Mouse (Mus musculus) midbrain, embryonic 14.5 days (tissue): ENCODE measurements around the gene Epha4. TPM values are rescaled to one million over a fixed set of nuclear protein-coding genes. Genes with fewer than 3 reads are reported as not detected.
A peak's percentile ranks its signal among the peaks of the same experiment; 100 is the strongest.

Experiments
- ATAC-seq: fragments of 200-750 bp; cut with Nextera tagmentation; 2 replicates; pipeline ENCODE4 v1.8.0; 2017; ENCODE audit warnings: moderate number of reproducible peaks, moderate library complexity; ENCODE audit not compliant: low FRiP score, low TSS enrichment
- DNase-seq: peaks from one replicate; pipeline ENCODE4 v3.0.0-alpha.2; 2015
- H3K27ac ChIP-seq: fragments of 300-500 bp; sonication (generic); replicated peaks from 2 replicates; pipeline ENCODE4 v1.5.1; 2014; ENCODE audit warnings: mild to moderate bottlenecking, low read depth, low read length, moderate library complexity
- H3K27me3 ChIP-seq: fragments of 300-500 bp; sonication (generic); 2 replicates; pipeline ENCODE4 v1.6.1; 2014; ENCODE audit warnings: low read length, control low read depth, mixed read lengths; ENCODE audit not compliant: control insufficient read depth, insufficient read depth
- H3K36me3 ChIP-seq: fragments of 300-500 bp; sonication (generic); 2 replicates; pipeline ENCODE4 v1.6.1; 2014; ENCODE audit warnings: low read length, control low read depth; ENCODE audit not compliant: control insufficient read depth, insufficient read depth
- H3K4me1 ChIP-seq: fragments of 300-500 bp; sonication (generic); 2 replicates; pipeline ENCODE4 v1.6.1; 2014; ENCODE audit warnings: mild to moderate bottlenecking, antibody characterized with exemption, low read length, control low read depth; ENCODE audit not compliant: control insufficient read depth, insufficient read depth
- H3K4me2 ChIP-seq: fragments of 300-500 bp; sonication (generic); 2 replicates; pipeline ENCODE4 v1.6.1; 2014; ENCODE audit warnings: mild to moderate bottlenecking, low read length, moderate library complexity
- H3K4me3 ChIP-seq: fragments of 300-500 bp; sonication (generic); replicated peaks from 2 replicates; pipeline ENCODE4 v1.5.1; 2014; ENCODE audit warnings: low read depth, low read length
- H3K9ac ChIP-seq: fragments of 300-500 bp; sonication (generic); replicated peaks from 2 replicates; pipeline ENCODE4 v1.6.1; 2014; ENCODE audit warnings: mild to moderate bottlenecking, low read length, moderate library complexity
- H3K9me3 ChIP-seq: fragments of 300-500 bp; sonication (generic); 2 replicates; pipeline ENCODE4 v1.6.1; 2016; ENCODE audit warnings: low read length, control low read depth, mixed read lengths; ENCODE audit not compliant: control insufficient read depth
- WGBS: fragments of 180-500 bp; shearing (Covaris S2); extraction: QIAGEN DNeasy Blood & Tissue Kit; methylation state at CpG from one replicate; pipeline ENCODE4 v1.1.7; 2014; 5-methylcytosine and 5-hydroxymethylcytosine counted together
- polyA plus RNA-seq: library from polyadenylated mRNA; unstranded; fragments of >200 nt; fragmentation: Nextera tagmentation; extraction: Ambion mirVana; gene quantifications from 2 replicates; pipeline ENCODE4 v1.2.1, GENCODE M21; 2014

The Epha4 gene
- polyA plus RNA-seq, 1 experiment from 2014 or later = 46.5 TPM

GRCm38 (mm10) chr1:77532576-77533183, 17.8 kb upstream of the Epha4 start:
- H3K27ac ChIP-seq = no peak overlapping the region
- no peak for DNase-seq
- no peaks in the 10 kb centered on the region for H3K36me3 ChIP-seq
- H3K4me1 ChIP-seq = peaks cover 6% of the 10 kb centered on the region; the same call in 1 of the 2 replicates
- no peak for ATAC-seq
- no peak overlapping the region for H3K9ac ChIP-seq
- WGBS = 39% methylated on average over 6 of the region's 6 CpGs
- H3K9me3 ChIP-seq = no peaks in the 10 kb centered on the region
- no peak overlapping the region for H3K4me2 ChIP-seq
- H3K4me3 ChIP-seq = no peak overlapping the region
- H3K27me3 ChIP-seq = no peaks in the 10 kb centered on the region

- DNase-seq (peak; percentile 51), ATAC-seq (peak; percentile 58; the same call in 1 of the 2 replicates)
- Histone ChIP-seq H3K36me3 (no peaks in the 10 kb centered on the region), H3K4me3 (no peak overlapping the region), H3K4me2 (no peak overlapping the region), H3K9ac (no peak overlapping the region), H3K9me3 (no peaks in the 10 kb centered on the region), H3K27ac (peak overlapping the region; percentile 28; the same call in 1 of the 2 replicates), H3K4me1 (peaks cover 6% of the 10 kb centered on the region; the same call in 1 of the 2 replicates), H3K27me3 (no peaks in the 10 kb centered on the region)
- WGBS = 49% methylated on average over 5 of the region's 5 CpGs
These were observed 17.2 kb upstream of the Epha4 start for GRCm38 (mm10) chr1:77531934-77532575.

- DNase-seq (no peak), ATAC-seq (no peak)
- WGBS = 90% methylated on average over 8 of the region's 8 CpGs
These were observed 10.2 kb upstream of the Epha4 start for GRCm38 (mm10) chr1:77525082-77525481.

GRCm38 (mm10) chr1:77523354-77523753, 8.5 kb upstream of the Epha4 start:
- no peak for ATAC-seq
- WGBS = 54% methylated on average over 2 of the region's 2 CpGs

More at GRCm38 (mm10) chr1:77525082-77525481, 10.2 kb upstream of the Epha4 start:
- no peak overlapping the region for H3K4me3 ChIP-seq
- no peak overlapping the region for H3K4me2 ChIP-seq
- peaks cover 9% of the 10 kb centered on the region; the same call in 1 of the 2 replicates for H3K4me1 ChIP-seq
- H3K36me3 ChIP-seq = no peaks in the 10 kb centered on the region
- no peaks in the 10 kb centered on the region for H3K9me3 ChIP-seq
- no peaks in the 10 kb centered on the region for H3K27me3 ChIP-seq
- no peak overlapping the region for H3K9ac ChIP-seq
- no peak overlapping the region for H3K27ac ChIP-seq

GRCm38 (mm10) chr1:77521640-77522539, 7.0 kb upstream of the Epha4 start:
- peak overlapping the region; percentile 62 for H3K27ac ChIP-seq
- peak; percentile 31; the same call in 1 of the 2 replicates for ATAC-seq

More at GRCm38 (mm10) chr1:77523354-77523753, 8.5 kb upstream of the Epha4 start:
- Histone ChIP-seq H3K9ac (no peak overlapping the region), H3K4me2 (no peak overlapping the region), H3K27me3 (no peaks in the 10 kb centered on the region), H3K4me1 (peaks cover 9% of the 10 kb centered on the region; the same call in 1 of the 2 replicates), H3K36me3 (no peaks in the 10 kb centered on the region), H3K4me3 (no peak overlapping the region), H3K27ac (no peak overlapping the region), H3K9me3 (no peaks in the 10 kb centered on the region)
- DNase-seq = peak; percentile 58

GRCm38 (mm10) chr1:77518715-77519114, 3.8 kb upstream of the Epha4 start:
- Histone ChIP-seq H3K27ac (no peak overlapping the region), H3K36me3 (no peaks in the 10 kb centered on the region), H3K4me2 (no peak overlapping the region), H3K9ac (no peak overlapping the region), H3K9me3 (no peaks in the 10 kb centered on the region), H3K27me3 (no peaks in the 10 kb centered on the region), H3K4me3 (no peak overlapping the region), H3K4me1 (peaks cover 18% of the 10 kb centered on the region; the same call in 1 of the 2 replicates)
- ATAC-seq = no peak
- no peak for DNase-seq
- WGBS = 94% methylated on average over 3 of the region's 3 CpGs

More at GRCm38 (mm10) chr1:77521640-77522539, 7.0 kb upstream of the Epha4 start:
- Histone ChIP-seq H3K4me3 (no peak overlapping the region), H3K4me2 (peak overlapping the region; percentile 42), H3K36me3 (no peaks in the 10 kb centered on the region), H3K4me1 (peaks cover 14% of the 10 kb centered on the region; the same call in 1 of the 2 replicates), H3K27me3 (no peaks in the 10 kb centered on the region), H3K9ac (peak overlapping the region; percentile 29; the same call in 1 of the 2 replicates), H3K9me3 (no peaks in the 10 kb centered on the region)
- WGBS = 2% methylated on average over 17 of the region's 17 CpGs
- DNase-seq = peak; percentile 72

GRCm38 (mm10) chr1:77516203-77516991, 1.5 kb upstream of the Epha4 start:
- no peaks in the 10 kb centered on the region for H3K36me3 ChIP-seq
- H3K27me3 ChIP-seq = no peaks in the 10 kb centered on the region
- DNase-seq (peak; percentile 95), ATAC-seq (peak; percentile 31; the same call in 1 of the 2 replicates)
- peaks cover 15% of the 10 kb centered on the region for H3K4me1 ChIP-seq
- H3K4me2 ChIP-seq = peak overlapping the region; percentile 69
- peak overlapping the region; percentile 59 for H3K9ac ChIP-seq
- under 1% methylated on average over 36 of the region's 36 CpGs for WGBS
- no peaks in the 10 kb centered on the region for H3K9me3 ChIP-seq
- H3K4me3 ChIP-seq = peak overlapping the region; percentile 62
- H3K27ac ChIP-seq = peak overlapping the region; percentile 68

- peak overlapping the region; percentile 49 for H3K9ac ChIP-seq
- H3K9me3 ChIP-seq = no peaks in the 10 kb centered on the region
- peaks cover 23% of the 10 kb centered on the region for H3K4me1 ChIP-seq
- 1% methylated on average over 12 of the region's 12 CpGs for WGBS
- DNase-seq = peak; percentile 72
- no peaks in the 10 kb centered on the region for H3K36me3 ChIP-seq
- H3K27me3 ChIP-seq = no peaks in the 10 kb centered on the region
- H3K4me3 ChIP-seq = peak overlapping the region; percentile 62
- H3K4me2 ChIP-seq = peak overlapping the region; percentile 69
- no peak for ATAC-seq
- H3K27ac ChIP-seq = peak overlapping the region; percentile 66
These were observed 728 bp upstream of the Epha4 start for GRCm38 (mm10) chr1:77515651-77515981.
